Mouse (Mus musculus) limb, embryonic 15.5 days (tissue): Measurements from ENCODE around the gene Tm9sf1. TPM values are rescaled to one million over a fixed set of nuclear protein-coding genes. Genes with fewer than 3 reads are reported as not detected.

Source experiments
- ATAC-seq: fragments of 200-750 bp; cut with Nextera tagmentation; 2 replicates; pipeline ENCODE4 v1.8.0; 2017; ENCODE audit warnings: low read depth, moderate TSS enrichment; ENCODE audit not compliant: insufficient number of reproducible peaks, low FRiP score, low TSS enrichment
- H3K27ac ChIP-seq: fragments of 300-500 bp; sonication (generic); 2 replicates; pipeline ENCODE4 v1.5.1; 2015; ENCODE audit warnings: moderate library complexity, mild to moderate bottlenecking, inconsistent platforms
- H3K27me3 ChIP-seq: fragments of 300-500 bp; sonication (generic); 2 replicates; pipeline ENCODE4 v1.6.1; 2015; ENCODE audit warnings: inconsistent platforms
- H3K36me3 ChIP-seq: fragments of 300-500 bp; sonication (generic); 2 replicates; pipeline ENCODE4 v1.6.1; 2015; ENCODE audit warnings: inconsistent platforms
- H3K4me1 ChIP-seq: fragments of 300-500 bp; sonication (generic); 2 replicates; pipeline ENCODE4 v1.6.1; 2015; ENCODE audit warnings: inconsistent platforms
- H3K4me2 ChIP-seq: fragments of 300-500 bp; sonication (generic); 2 replicates; pipeline ENCODE4 v1.6.1; 2015; ENCODE audit warnings: mild to moderate bottlenecking, inconsistent platforms
- H3K4me3 ChIP-seq: fragments of 300-500 bp; sonication (generic); 2 replicates; pipeline ENCODE4 v1.5.1; 2015; ENCODE audit warnings: mild to moderate bottlenecking, inconsistent platforms
- H3K9ac ChIP-seq: fragments of 300-500 bp; sonication (generic); 2 replicates; pipeline ENCODE4 v1.6.1; 2015; ENCODE audit warnings: inconsistent platforms
- H3K9me3 ChIP-seq: fragments of 300-500 bp; sonication (generic); 2 replicates; pipeline ENCODE4 v1.6.1; 2016; ENCODE audit warnings: inconsistent platforms
- WGBS: fragments of 180-500 bp; shearing (Covaris S2); methylation state at CpG from one replicate; pipeline ENCODE4 v1.1.7; 2015; 5-methylcytosine and 5-hydroxymethylcytosine counted together
- polyA plus RNA-seq: library from polyadenylated mRNA; unstranded; fragments of >200 nt; fragmentation: Nextera tagmentation; extraction: Ambion mirVana; gene quantifications from 2 replicates; pipeline ENCODE4 v1.2.1, GENCODE M21; 2015

Tm9sf1 gene
- polyA plus RNA-seq, 1 experiment from 2014 or later: 115 TPM

DNA sequence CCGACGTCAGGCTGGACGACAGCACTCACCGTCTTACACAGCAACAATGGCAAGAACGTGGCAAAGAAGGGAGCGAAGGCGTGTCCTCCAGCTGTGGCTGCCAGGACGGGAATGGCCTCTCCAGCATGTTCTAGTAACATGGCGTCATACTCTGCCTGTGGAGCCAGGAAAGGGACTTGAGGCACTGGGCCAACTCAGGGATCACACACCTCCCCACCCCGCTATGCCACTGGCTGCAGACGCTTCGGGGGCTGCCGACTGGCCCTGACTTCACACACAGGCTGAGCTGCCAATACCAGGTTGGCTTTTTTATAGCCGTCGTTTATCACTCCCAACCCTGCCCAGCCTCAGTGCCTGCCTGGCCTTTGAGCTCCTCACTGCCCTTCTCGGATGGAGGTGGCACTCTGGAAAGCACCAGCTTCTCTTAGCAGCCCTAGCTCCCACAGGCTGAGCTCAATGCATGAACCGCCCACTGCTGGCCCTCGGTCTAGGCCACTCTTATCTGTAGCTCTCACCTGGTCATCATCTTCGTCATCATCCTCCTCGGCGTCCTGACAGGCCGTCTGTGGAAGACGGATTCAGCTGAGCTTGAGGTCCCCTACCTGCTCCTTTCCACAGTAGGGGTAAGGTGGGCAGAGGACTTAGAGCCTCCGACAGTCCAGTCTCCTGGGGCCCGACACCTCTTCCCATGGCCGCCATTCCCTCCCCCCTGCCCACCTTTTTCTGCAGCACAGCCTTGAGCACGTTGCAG is 15.4 kb downstream of the Tm9sf1 start:
- no peak overlapping the region for H3K27ac ChIP-seq
- no peak overlapping the region for H3K9ac ChIP-seq
- no peaks in the 10 kb centered on the region for H3K9me3 ChIP-seq
- H3K4me3 ChIP-seq: no peak overlapping the region
- WGBS: 80% methylated on average over 27 of the region's 27 CpGs
- no peaks in the 10 kb centered on the region for H3K27me3 ChIP-seq
- ATAC-seq: no peak
- no peaks in the 10 kb centered on the region for H3K4me1 ChIP-seq
- H3K36me3 ChIP-seq: peaks cover 98% of the 10 kb centered on the region
- H3K4me2 ChIP-seq: no peak overlapping the region

DNA sequence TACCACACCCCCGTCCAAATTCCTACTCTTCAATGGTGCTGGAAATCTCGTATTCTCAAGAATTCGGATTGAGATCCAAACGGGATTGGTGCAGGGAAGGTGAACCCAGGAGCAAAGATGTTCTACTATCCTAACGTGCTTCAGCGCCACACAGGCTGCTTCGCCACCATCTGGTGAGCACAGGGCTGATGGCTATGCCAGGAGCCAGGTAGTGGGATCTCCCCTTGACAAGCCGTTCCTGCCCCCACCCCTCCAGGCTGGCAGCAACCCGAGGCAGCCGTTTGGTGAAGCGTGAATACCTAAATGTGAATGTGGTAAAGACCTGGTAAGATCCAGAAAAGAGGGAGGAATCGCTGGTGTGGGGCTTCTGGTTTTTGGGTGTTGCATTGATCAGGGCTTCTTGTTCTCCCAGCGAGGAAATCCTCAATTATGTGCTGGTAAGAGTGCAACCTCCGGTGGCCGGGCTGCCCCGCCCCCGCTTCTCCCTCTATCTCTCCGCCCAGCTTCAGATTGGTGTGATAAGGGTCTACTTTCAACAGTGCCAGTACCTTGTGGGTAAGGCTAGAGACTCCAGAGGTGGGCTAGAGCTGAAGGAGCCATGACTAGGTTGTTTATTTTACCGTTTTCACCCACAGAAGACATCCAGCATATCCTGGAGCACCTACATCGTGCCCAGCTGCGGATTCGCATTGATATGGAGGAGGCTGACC is 25.0 kb downstream of the Tm9sf1 start:
- peak overlapping the region; percentile 20 for H3K4me3 ChIP-seq

DNA sequence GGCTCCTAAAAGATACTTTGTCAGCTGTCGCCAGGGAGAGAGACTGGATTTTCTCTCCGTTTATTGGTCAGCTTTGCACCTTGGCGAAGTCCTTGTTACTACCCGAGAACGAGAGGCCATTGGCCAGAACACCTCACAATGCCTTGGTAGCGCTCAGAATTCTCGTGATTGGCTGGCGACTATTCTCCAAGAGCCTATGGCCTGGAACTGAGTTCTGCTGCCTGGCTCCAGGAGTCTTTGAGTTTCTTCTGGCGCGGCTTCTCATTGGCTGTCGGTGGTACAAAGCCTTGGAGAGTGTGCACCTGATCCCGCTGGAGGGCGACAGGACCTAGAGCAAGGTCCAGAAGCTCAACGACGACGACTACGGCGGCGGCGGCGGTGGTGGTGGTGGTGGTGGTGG is 25.8 kb downstream of the Tm9sf1 start, which contains the start of gene Rec8:
Gene Rec8 (plus strand): TSS at position 216 of the 400 bp plus-strand sequence.
- Histone ChIP-seq H3K4me3 (peak within 1 kb of the TSS; percentile 20), H3K36me3 (no peaks in the 10 kb centered on the region), H3K4me1 (peaks cover 6% of the 10 kb centered on the region; the same call in 1 of the 2 replicates), H3K27ac (no peak within 1 kb of the TSS), H3K4me2 (peak within 1 kb of the TSS; percentile 37), H3K9me3 (no peaks in the 10 kb centered on the region), H3K9ac (no peak within 1 kb of the TSS), H3K27me3 (no peaks in the 10 kb centered on the region)
- WGBS: 17% methylated on average over 21 of the region's 21 CpGs
- peak; percentile 42; the same call in 1 of the 2 replicates for ATAC-seq

More for the DNA sequence above, 25.0 kb downstream of the Tm9sf1 start:
- Histone ChIP-seq H3K9ac (no peak overlapping the region), H3K27me3 (no peaks in the 10 kb centered on the region), H3K4me1 (peaks cover 6% of the 10 kb centered on the region; the same call in 1 of the 2 replicates), H3K4me2 (peak overlapping the region; percentile 37), H3K27ac (no peak overlapping the region), H3K36me3 (0 out of 2 replicates have a peak, but pooled peaks cover 5% of the 10 kb centered on the region), H3K9me3 (no peaks in the 10 kb centered on the region)
- WGBS: 44% methylated on average over 22 of the region's 22 CpGs
- ATAC-seq: no peak

DNA sequence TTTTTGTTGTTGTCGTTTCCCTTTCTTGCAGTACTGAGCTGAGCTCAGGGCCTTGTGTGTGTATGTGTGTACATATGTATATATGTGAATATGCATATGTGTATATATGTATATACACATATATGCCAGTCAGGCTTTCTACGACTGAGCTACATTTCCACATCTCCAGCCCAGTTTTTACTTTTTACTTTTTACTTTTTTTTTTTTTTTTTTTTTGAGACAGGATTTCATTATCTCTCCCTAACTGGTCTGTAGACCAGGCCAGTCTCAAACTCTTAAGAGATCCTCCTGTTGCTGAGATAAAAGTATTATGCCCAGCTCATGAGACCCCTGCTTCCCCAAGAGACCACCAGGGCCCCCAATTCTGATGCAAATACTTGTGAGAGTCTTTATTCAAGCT is 26.8 kb downstream of the Tm9sf1 start:
- Histone ChIP-seq H3K4me2 (no peak overlapping the region), H3K27ac (no peak overlapping the region), H3K4me1 (peaks cover 6% of the 10 kb centered on the region; the same call in 1 of the 2 replicates), H3K27me3 (no peaks in the 10 kb centered on the region), H3K9me3 (no peaks in the 10 kb centered on the region), H3K36me3 (no peaks in the 10 kb centered on the region), H3K4me3 (no peak overlapping the region), H3K9ac (no peak overlapping the region)
- WGBS: 78% methylated on average over 2 of the region's 2 CpGs
- ATAC-seq: no peak

DNA sequence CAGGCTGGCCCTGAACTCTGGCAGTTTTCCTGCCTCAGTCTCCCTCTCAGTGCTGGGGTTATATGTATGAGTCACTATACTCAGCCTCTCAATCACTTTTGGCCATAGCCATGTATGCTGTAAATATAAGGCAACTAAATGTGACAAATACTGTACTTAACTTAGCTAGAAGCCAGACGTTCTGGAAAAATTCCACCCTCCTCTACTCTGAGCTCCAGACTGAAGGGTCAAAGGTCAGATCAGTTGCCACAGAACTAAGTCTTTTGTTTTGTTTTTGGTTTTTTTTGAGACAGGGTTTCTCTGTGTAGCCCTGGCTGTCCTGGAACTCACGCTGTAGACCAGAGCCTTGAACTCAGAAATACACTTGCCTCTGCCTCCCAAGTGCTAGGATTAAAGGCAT is 27.7 kb downstream of the Tm9sf1 start:
- Histone ChIP-seq H3K4me2 (no peak overlapping the region), H3K9ac (no peak overlapping the region), H3K27ac (no peak overlapping the region), H3K4me1 (peaks cover 6% of the 10 kb centered on the region; the same call in 1 of the 2 replicates), H3K4me3 (no peak overlapping the region), H3K36me3 (no peaks in the 10 kb centered on the region), H3K27me3 (no peaks in the 10 kb centered on the region), H3K9me3 (no peaks in the 10 kb centered on the region)
- no peak for ATAC-seq
- 55% methylated on average over 2 of the region's 2 CpGs for WGBS

DNA sequence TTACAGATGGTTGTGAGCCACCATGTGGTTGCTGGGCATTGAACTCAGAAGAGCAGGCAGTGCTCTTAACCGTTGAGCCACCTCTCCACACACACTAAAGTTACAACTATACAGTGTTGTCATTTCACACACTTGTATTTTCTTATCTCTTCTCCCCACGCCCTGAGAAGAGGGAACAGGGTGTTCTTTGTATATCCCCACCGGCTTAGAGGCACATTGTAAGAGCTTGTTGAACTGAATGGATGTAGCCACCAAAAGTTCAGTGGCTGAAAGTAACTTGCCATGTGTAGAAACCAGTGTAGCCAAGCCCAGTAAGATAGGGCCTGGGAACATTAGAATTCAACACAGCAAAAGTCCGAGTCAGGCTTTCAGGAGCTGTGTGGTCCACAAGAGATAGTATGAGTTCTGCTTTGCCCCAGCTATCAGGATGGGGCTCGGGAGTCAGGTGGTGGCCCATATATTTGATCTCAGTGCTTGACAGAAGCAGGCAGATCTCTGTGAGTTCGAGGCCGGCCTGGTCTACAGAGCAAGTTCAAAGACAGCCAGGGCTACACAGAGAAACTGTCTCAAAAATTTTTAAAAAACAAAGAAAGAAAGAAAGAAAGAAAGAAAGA is 28.9 kb downstream of the Tm9sf1 start:
- 76% methylated on average over 7 of the region's 7 CpGs for WGBS
- no peak overlapping the region for H3K9ac ChIP-seq
- no peak for ATAC-seq
- H3K27me3 ChIP-seq: no peaks in the 10 kb centered on the region
- H3K4me2 ChIP-seq: no peak overlapping the region
- peaks cover 5% of the 10 kb centered on the region; the same call in 1 of the 2 replicates for H3K36me3 ChIP-seq
- H3K27ac ChIP-seq: no peak overlapping the region
- H3K4me1 ChIP-seq: peaks cover 6% of the 10 kb centered on the region; the same call in 1 of the 2 replicates
- no peak overlapping the region for H3K4me3 ChIP-seq
- no peaks in the 10 kb centered on the region for H3K9me3 ChIP-seq

DNA sequence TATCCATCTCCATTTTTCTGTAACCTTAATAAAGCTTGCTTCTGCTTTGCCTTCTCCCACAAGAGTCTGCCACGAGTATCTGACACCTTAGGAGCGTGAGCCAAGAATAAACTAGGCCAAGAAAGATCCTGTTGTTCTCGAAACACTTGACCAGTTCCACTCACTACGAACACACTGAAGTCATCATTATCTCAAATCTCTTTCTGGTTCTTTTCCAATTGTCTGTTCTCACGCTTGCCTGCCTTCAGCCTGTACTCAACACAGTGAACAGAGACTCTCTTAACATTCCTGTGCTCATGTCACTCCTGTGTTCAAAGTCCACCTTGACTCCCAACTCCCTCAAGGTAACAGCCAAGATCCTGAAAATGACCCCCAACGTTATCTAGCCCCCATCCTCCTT is 30.3 kb downstream of the Tm9sf1 start:
- peaks cover 19% of the 10 kb centered on the region for H3K36me3 ChIP-seq
- no peaks in the 10 kb centered on the region for H3K27me3 ChIP-seq
- no peaks in the 10 kb centered on the region for H3K9me3 ChIP-seq
- H3K4me3 ChIP-seq: no peak overlapping the region
- no peak overlapping the region for H3K9ac ChIP-seq
- no peaks in the 10 kb centered on the region for H3K4me1 ChIP-seq
- no peak overlapping the region for H3K4me2 ChIP-seq
- no peak overlapping the region for H3K27ac ChIP-seq
- 57% methylated on average over 6 of the region's 6 CpGs for WGBS
- no peak for ATAC-seq

DNA sequence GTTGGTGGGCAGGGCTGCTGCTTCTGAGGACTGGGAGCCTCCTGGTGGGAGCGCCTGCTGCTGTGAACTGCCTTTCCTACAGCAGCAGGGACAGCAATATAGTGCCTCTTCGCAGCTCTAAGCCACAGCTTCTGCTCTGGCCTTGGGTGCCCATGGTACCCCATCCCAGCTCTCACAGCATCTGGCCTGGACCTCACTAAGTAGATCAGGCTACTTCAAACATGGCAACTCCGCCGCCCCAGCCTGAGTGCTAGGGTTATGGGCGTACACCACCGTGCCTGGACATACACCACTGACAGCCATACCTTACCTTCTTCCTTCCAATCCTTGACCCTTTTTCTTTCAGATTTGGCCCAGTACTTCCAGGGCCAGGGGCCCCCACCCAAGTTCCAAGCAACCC is 35.3 kb downstream of the Tm9sf1 start:
- no peak overlapping the region for H3K9ac ChIP-seq
- no peak overlapping the region for H3K4me3 ChIP-seq
- H3K27me3 ChIP-seq: no peaks in the 10 kb centered on the region
- H3K36me3 ChIP-seq: peaks cover 48% of the 10 kb centered on the region
- no peak for ATAC-seq
- peaks cover 15% of the 10 kb centered on the region for H3K4me1 ChIP-seq
- H3K27ac ChIP-seq: no peak overlapping the region
- no peaks in the 10 kb centered on the region for H3K9me3 ChIP-seq
- WGBS: 93% methylated on average over 6 of the region's 6 CpGs
- no peak overlapping the region for H3K4me2 ChIP-seq

DNA sequence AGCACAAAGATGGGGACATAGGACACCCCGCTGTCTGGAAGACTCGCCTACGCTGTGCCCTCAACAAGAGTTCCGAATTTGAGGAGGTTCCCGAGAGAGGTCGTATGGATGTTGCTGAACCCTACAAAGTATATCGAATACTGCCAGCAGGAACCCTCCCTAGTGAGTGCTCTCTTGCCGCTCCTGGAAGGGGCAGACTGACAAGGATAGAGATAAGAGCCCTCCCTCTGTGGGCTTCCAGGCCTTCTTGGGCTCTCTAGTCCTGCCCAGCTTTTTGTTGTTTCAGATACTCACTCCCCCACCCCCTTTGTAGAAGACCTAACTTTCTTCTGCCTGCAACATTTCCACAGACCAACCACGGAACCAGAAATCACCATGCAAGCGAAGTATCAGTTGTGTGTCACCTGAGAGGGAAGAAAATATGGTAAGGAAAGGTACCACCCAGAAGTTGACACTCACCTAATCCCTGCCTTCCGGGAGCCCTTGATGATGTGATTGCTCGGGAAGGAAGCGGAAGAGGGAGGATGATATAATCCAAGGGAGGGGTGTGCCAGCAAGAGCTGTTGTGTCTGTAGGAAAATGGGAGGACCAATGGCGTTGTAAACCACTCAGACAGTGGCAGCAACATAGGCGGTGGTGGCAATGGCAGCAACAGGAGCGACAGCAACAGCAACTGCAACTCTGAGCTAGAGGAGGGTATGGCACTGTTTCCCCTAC is 37.7 kb downstream of the Tm9sf1 start:
- H3K27ac ChIP-seq: no peak overlapping the region
- H3K4me3 ChIP-seq: no peak overlapping the region
- no peak overlapping the region for H3K4me2 ChIP-seq
- H3K36me3 ChIP-seq: peaks cover 71% of the 10 kb centered on the region
- H3K9me3 ChIP-seq: no peaks in the 10 kb centered on the region
- H3K4me1 ChIP-seq: peaks cover 22% of the 10 kb centered on the region
- WGBS: 93% methylated on average over 16 of the region's 16 CpGs
- H3K9ac ChIP-seq: no peak overlapping the region
- no peaks in the 10 kb centered on the region for H3K27me3 ChIP-seq
- no peak for ATAC-seq

DNA sequence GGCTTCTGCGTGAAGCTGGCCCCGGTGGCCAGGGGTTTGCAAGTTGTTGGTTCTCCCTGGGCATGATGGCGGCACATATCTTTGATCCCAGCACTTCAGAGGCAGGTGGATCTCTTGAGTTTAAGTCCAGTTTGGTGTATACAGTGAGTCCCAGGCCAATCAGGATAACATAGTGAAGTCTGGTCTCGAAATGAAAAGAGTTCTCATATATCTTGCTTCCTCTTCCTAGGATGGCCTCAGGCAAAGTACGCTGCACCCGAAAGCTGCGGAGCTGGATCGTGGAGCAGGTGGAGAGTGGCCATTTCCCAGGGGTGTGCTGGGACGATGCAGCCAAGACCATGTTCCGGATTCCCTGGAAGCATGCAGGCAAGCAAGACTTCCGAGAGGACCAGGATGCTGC is 38.8 kb downstream of the Tm9sf1 start:
- H3K27ac ChIP-seq: no peak overlapping the region
- peaks cover 78% of the 10 kb centered on the region for H3K36me3 ChIP-seq
- no peaks in the 10 kb centered on the region for H3K27me3 ChIP-seq
- WGBS: 78% methylated on average over 11 of the region's 11 CpGs
- H3K4me1 ChIP-seq: peaks cover 22% of the 10 kb centered on the region
- no peak overlapping the region for H3K9ac ChIP-seq
- no peaks in the 10 kb centered on the region for H3K9me3 ChIP-seq
- H3K4me3 ChIP-seq: 0 out of 2 replicates have a peak overlapping the region, but pooled peaks have one; percentile 43
- no peak for ATAC-seq
- peak overlapping the region; percentile 60; the same call in 1 of the 2 replicates for H3K4me2 ChIP-seq
